Mouse (Mus musculus): ENCODE data around the gene Lrpprc. TPM values are rescaled to one million over a fixed set of nuclear protein-coding genes. Genes with fewer than 3 reads are reported as not detected.
A peak's percentile ranks its signal among the peaks of the same experiment; 100 is the strongest.

The Lrpprc gene
- polyA plus RNA-seq, 1 experiment from 2014 or later, result 54.8 TPM

DNA sequence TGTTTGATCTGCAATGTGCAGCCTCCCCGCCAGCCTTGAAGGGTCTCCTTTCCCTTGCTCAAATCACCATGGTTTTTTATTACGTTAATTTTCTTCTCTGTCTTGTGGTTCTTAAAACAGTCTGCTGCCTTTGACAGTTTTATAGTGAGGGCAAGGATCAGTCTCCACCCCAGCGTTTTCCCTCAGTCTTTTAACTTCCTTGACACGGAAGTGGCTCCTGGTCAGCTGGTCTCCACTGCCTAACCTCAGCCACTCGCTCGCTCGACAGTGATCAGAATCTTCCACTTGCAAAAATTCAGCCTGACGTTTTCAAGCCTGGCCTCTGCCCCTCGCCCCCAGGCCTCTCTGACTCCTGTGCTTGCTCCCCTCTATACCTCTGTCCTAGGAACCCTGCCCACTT, 124.9 kb downstream of the Lrpprc start:
- Histone ChIP-seq H3K4me2 (no peak overlapping the region), H3K27me3 (replicated peaks) (no peaks in the 10 kb centered on the region), H3K36me3 (no peaks in the 10 kb centered on the region), H3K9me3 (no peaks in the 10 kb centered on the region), H3K27ac (replicated peaks) (no peak overlapping the region), H3K4me1 (peaks cover 19% of the 10 kb centered on the region), H3K9ac (no peak overlapping the region), H3K4me3 (no peak overlapping the region)
- no peak for ATAC-seq (ENCODE audit: extremely low read depth, insufficient number of reproducible peaks, low FRiP score, low TSS enrichment)
- WGBS, result 37% methylated on average over 9 of the region's 9 CpGs

- 31% methylated on average over 10 of the region's 10 CpGs for WGBS
- ATAC-seq (ENCODE audit: extremely low read depth, insufficient number of reproducible peaks, low FRiP score, low TSS enrichment), result no peak
- H3K4me2 ChIP-seq, result peak overlapping the region; percentile 11; the same call in 1 of the 2 replicates
- no peak overlapping the region for H3K4me3 ChIP-seq
- peaks cover 19% of the 10 kb centered on the region for H3K4me1 ChIP-seq
- no peaks in the 10 kb centered on the region for H3K9me3 ChIP-seq
- no peaks in the 10 kb centered on the region for H3K36me3 ChIP-seq
- no peaks in the 10 kb centered on the region for H3K27me3 ChIP-seq (replicated peaks)
- H3K27ac ChIP-seq (replicated peaks), result no peak overlapping the region
- H3K9ac ChIP-seq, result no peak overlapping the region
Observed at GRCm38 (mm10) chr17:84665053-84665452, 125.5 kb downstream of the Lrpprc start.

GRCm38 (mm10) chr17:84658951-84659350, 131.6 kb downstream of the Lrpprc start:
- Histone ChIP-seq H3K9me3 (no peaks in the 10 kb centered on the region), H3K27ac (replicated peaks) (no peak overlapping the region), H3K4me1 (0 out of 2 replicates have a peak, but pooled peaks cover 6% of the 10 kb centered on the region), H3K9ac (no peak overlapping the region), H3K4me3 (no peak overlapping the region), H3K4me2 (no peak overlapping the region), H3K36me3 (no peaks in the 10 kb centered on the region), H3K27me3 (replicated peaks) (no peaks in the 10 kb centered on the region)
- no peak for ATAC-seq (ENCODE audit: extremely low read depth, insufficient number of reproducible peaks, low FRiP score, low TSS enrichment)
- 76% methylated on average over 8 of the region's 8 CpGs for WGBS

- Histone ChIP-seq H3K4me2 (no peak overlapping the region), H3K27ac (replicated peaks) (no peak overlapping the region), H3K36me3 (no peaks in the 10 kb centered on the region), H3K4me3 (no peak overlapping the region), H3K9me3 (no peaks in the 10 kb centered on the region), H3K27me3 (replicated peaks) (no peaks in the 10 kb centered on the region), H3K4me1 (0 out of 2 replicates have a peak, but pooled peaks cover 6% of the 10 kb centered on the region), H3K9ac (no peak overlapping the region)
- ATAC-seq (ENCODE audit: extremely low read depth, insufficient number of reproducible peaks, low FRiP score, low TSS enrichment), result no peak
- WGBS, result 36% methylated on average over 5 of the region's 5 CpGs
Observed at GRCm38 (mm10) chr17:84658195-84658594, 132.4 kb downstream of the Lrpprc start.

- H3K36me3 ChIP-seq, result no peaks in the 10 kb centered on the region
- H3K9ac ChIP-seq, result no peak overlapping the region
- H3K4me2 ChIP-seq, result no peak overlapping the region
- no peaks in the 10 kb centered on the region for H3K9me3 ChIP-seq
- 0 out of 2 replicates have a peak, but pooled peaks cover 6% of the 10 kb centered on the region for H3K4me1 ChIP-seq
- 74% methylated on average over 7 of the region's 7 CpGs for WGBS
- no peak for ATAC-seq (ENCODE audit: extremely low read depth, insufficient number of reproducible peaks, low FRiP score, low TSS enrichment)
- H3K27ac ChIP-seq (replicated peaks), result no peak overlapping the region
- no peak overlapping the region for H3K4me3 ChIP-seq
- no peaks in the 10 kb centered on the region for H3K27me3 ChIP-seq (replicated peaks)
Observed at GRCm38 (mm10) chr17:84657782-84658181, 132.8 kb downstream of the Lrpprc start.

- no peak overlapping the region for H3K4me2 ChIP-seq
- ATAC-seq (ENCODE audit: extremely low read depth, insufficient number of reproducible peaks, low FRiP score, low TSS enrichment), result no peak
- no peaks in the 10 kb centered on the region for H3K36me3 ChIP-seq
- no peak overlapping the region for H3K27ac ChIP-seq (replicated peaks)
- H3K4me3 ChIP-seq, result no peak overlapping the region
- 77% methylated on average over 3 of the region's 3 CpGs for WGBS
- no peak overlapping the region for H3K9ac ChIP-seq
- H3K4me1 ChIP-seq, result 0 out of 2 replicates have a peak, but pooled peaks cover 6% of the 10 kb centered on the region
- H3K9me3 ChIP-seq, result no peaks in the 10 kb centered on the region
- no peaks in the 10 kb centered on the region for H3K27me3 ChIP-seq (replicated peaks)
Observed at GRCm38 (mm10) chr17:84657422-84657732, 133.2 kb downstream of the Lrpprc start.

DNA sequence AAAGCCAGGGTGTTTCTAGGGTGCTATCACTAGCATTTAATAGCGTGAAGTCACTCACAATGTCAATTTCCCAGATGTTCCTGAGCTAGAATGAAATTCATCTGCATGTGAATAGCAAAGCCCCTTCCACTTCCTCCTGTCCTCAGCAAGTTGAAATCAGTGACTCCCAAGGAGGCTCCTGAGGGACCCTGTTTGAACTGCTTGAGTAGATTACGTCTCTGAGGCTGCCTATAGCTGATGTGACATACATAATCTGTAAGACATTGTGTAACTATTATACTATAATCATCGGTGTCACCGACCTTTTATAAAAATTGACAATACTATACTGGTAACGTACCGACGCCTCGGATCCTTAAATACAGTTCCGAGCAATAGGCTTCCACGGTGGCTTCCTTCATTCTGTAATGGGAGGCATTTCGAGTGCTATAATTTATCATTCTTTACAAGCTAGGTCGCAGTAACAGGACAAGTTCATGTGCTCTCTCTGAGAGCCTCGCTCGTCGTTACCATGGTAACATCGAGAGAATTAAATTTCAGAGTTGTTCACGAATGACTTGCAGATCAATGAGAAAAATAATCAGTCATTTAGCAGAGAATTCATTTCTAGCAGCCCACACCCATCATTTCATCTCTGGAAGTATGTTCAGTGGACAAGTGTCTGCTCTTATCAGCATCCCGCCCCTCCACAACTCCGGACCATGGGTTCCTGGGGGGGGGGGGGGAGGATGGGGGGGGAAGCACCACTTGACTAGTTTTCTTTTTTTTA, 133.8 kb downstream of the Lrpprc start:
- Histone ChIP-seq H3K36me3 (no peaks in the 10 kb centered on the region), H3K4me3 (no peak overlapping the region), H3K4me1 (0 out of 2 replicates have a peak, but pooled peaks cover 3% of the 10 kb centered on the region), H3K27ac (replicated peaks) (no peak overlapping the region), H3K4me2 (no peak overlapping the region), H3K9me3 (no peaks in the 10 kb centered on the region), H3K9ac (no peak overlapping the region), H3K27me3 (replicated peaks) (no peaks in the 10 kb centered on the region)
- no peak for ATAC-seq (ENCODE audit: extremely low read depth, insufficient number of reproducible peaks, low FRiP score, low TSS enrichment)
- WGBS, result 74% methylated on average over 19 of the region's 19 CpGs

DNA sequence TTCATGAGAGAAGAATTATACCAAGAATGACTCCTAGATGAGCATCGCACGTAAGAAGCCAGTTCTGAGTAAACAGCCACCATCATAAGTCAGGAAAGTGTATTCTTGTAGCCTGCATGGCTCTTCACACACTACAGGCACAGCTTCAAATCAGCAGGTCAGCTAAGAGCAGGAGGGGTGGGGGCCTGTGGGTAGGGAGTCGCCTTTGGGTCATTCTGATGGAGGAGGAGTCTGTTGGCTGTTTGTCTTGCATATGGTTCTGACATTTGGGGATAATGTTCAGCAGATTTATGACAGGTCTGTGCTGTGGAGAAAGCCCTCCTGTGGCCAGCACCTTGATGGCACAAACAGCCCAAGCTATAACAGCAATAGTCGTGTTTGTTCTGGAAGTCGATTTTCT, 134.4 kb downstream of the Lrpprc start:
- Histone ChIP-seq H3K4me3 (no peak overlapping the region), H3K9me3 (no peaks in the 10 kb centered on the region), H3K4me2 (no peak overlapping the region), H3K9ac (no peak overlapping the region), H3K4me1 (peaks cover 4% of the 10 kb centered on the region), H3K27me3 (replicated peaks) (no peaks in the 10 kb centered on the region), H3K36me3 (no peaks in the 10 kb centered on the region), H3K27ac (replicated peaks) (no peak overlapping the region)
- 71% methylated on average over 5 of the region's 5 CpGs for WGBS
- ATAC-seq (ENCODE audit: extremely low read depth, insufficient number of reproducible peaks, low FRiP score, low TSS enrichment), result no peak

Other genes starting within 250 kb of the Lrpprc start
- 11.9 and 12.2 TPM in 2 replicates for gene Dync2li1, start 164.3 kb downstream of the Lrpprc start, polyA plus RNA-seq (2015; fragmentation: Nextera tagmentation; extraction: Ambion mirVana)
- 0.10 TPM in 1 of 2 replicates, not detected in the other for gene Abcg8, start 114.5 kb downstream of the Lrpprc start, polyA plus RNA-seq (2015; fragmentation: Nextera tagmentation; extraction: Ambion mirVana)
- gene Abcg5, start 107.8 kb downstream of the Lrpprc start, polyA plus RNA-seq (2015; fragmentation: Nextera tagmentation; extraction: Ambion mirVana), result 0.31 and 0.47 TPM in 2 replicates
- 53.4 and 58.7 TPM in 2 replicates for gene Ppm1b, start 166.0 kb upstream of the Lrpprc start, polyA plus RNA-seq (2015; fragmentation: Nextera tagmentation; extraction: Ambion mirVana)
- 0.12 and 0.22 TPM in 2 replicates for gene Slc3a1, start 237.6 kb upstream of the Lrpprc start, polyA plus RNA-seq (2015; fragmentation: Nextera tagmentation; extraction: Ambion mirVana)

Measured in heart, embryonic 13.5 days (tissue).